Mouse (Mus musculus) c-Kit-positive CD71-positive TER-119-positive erythroid progenitor cells, embryonic 14.5 days (primary cell): ENCODE data around the gene Tppp3.

Experiments used
- DNase-seq: peaks from one replicate; pipeline ENCODE4 v3.0.0-alpha.2; 2013; ENCODE audit warnings: low spot score

Gene Tppp3

GRCm38 (mm10) chr8:105433021-105433420, 38.3 kb downstream of the Tppp3 start:
- no peak for DNase-seq

GRCm38 (mm10) chr8:105431743-105432515, 39.4 kb downstream of the Tppp3 start:
- no peak for DNase-seq

GRCm38 (mm10) chr8:105426878-105427277, 44.4 kb downstream of the Tppp3 start:
- no peak for DNase-seq

GRCm38 (mm10) chr8:105422006-105422405, 49.3 kb downstream of the Tppp3 start:
- DNase-seq: no peak

- DNase-seq: no peak
Measured at GRCm38 (mm10) chr8:105419800-105420199, 51.5 kb downstream of the Tppp3 start.

GRCm38 (mm10) chr8:105418992-105419391, 52.3 kb downstream of the Tppp3 start:
- no peak for DNase-seq
